ENCODE assay signal across 18 mouse cellular contexts in genomic region chr10:81301321-81301720, GRCm38 (mm10). TPM values are rescaled to one million over a fixed set of nuclear protein-coding genes. Genes with fewer than 3 reads are reported as not detected.
DNase-seq lines count a peak whose midpoint lies in the region; ATAC-seq and TF ChIP-seq lines count a peak whose summit lies in the region.
"Had no signal": no experiment of that assay in that cellular context is flagged by ENCODE, and none has a peak within 500 bp of the region (broad histone marks: within the 10 kb centered on the region; RNA-seq: fewer than 3 reads in every experiment).

No protein-coding gene starts in this region.

- H3K79me2 ChIP-seq in heart, adult 2 months (replicated peaks; ENCODE audit: control insufficient read depth, insufficient read depth, low read length): peaks cover 13% of the 10 kb centered on the region

- no peaks in the 10 kb centered on the region for H3K27me3 ChIP-seq in heart, embryonic 12.5 days (replicated peaks)
- H3K27me3 ChIP-seq in heart, adult 2 months (ENCODE audit: control insufficient read depth, insufficient read depth, low read length): no peaks in the 10 kb centered on the region
- H3K27me3 ChIP-seq in liver, embryonic 13.5 days: no peaks in the 10 kb centered on the region
- H3K27me3 ChIP-seq in liver, postnatal 0 days (ENCODE audit: insufficient read depth, low read length): no peaks in the 10 kb centered on the region
- no peaks in the 10 kb centered on the region for H3K27me3 ChIP-seq in splenic B cell, adult 2 months (ENCODE audit: control insufficient read depth, insufficient read depth, low read length, poor library complexity, severe bottlenecking)
- H3K27me3 ChIP-seq: forebrain, embryonic 15.5 days; megakaryocyte, embryonic 14.5 days; stomach, embryonic 15.5 days had no signal

- intact Hi-C loops in heart, adult 2 months (cut with DNase I): no loop called here

- TF ChIP-seq POLR2A in heart, adult 2 months (IDR thresholded peaks at IDR 0.05; ENCODE audit: insufficient read depth, low read depth, low read length): no peak

- H3K36me3 ChIP-seq in heart, embryonic 12.5 days: peaks cover 11% of the 10 kb centered on the region
- H3K36me3 ChIP-seq in heart, adult 2 months (ENCODE audit: control insufficient read depth, insufficient read depth, low read length): no peaks in the 10 kb centered on the region
- H3K36me3 ChIP-seq in liver, embryonic 13.5 days: peaks cover 14% of the 10 kb centered on the region
- peaks cover 3% of the 10 kb centered on the region for H3K36me3 ChIP-seq in liver, postnatal 0 days (replicated peaks; ENCODE audit: insufficient read depth, low read length)
- no peaks in the 10 kb centered on the region for H3K36me3 ChIP-seq in splenic B cell, adult 2 months (ENCODE audit: control insufficient read depth, insufficient read depth, low read length, poor library complexity, severe bottlenecking)

- ATAC-seq in heart, embryonic 12.5 days (ENCODE audit: insufficient number of reproducible peaks, low FRiP score): no peak
- ATAC-seq in liver, embryonic 13.5 days (ENCODE audit: low read depth): no peak
- no peak for ATAC-seq in liver, postnatal 0 days
- ATAC-seq: forebrain, embryonic 15.5 days; intestine, postnatal 0 days had no signal

- H3K4me2 ChIP-seq in heart, embryonic 12.5 days: no peak overlapping the region
- H3K4me2 ChIP-seq in liver, embryonic 13.5 days: no peak overlapping the region
- no peak overlapping the region for H3K4me2 ChIP-seq in liver, postnatal 0 days (ENCODE audit: low read depth, low read length)
- H3K4me2 ChIP-seq: forebrain, embryonic 15.5 days; hindbrain, embryonic 14.5 days; stomach, embryonic 15.5 days had no signal

- H3K4me1 ChIP-seq in heart, embryonic 12.5 days (replicated peaks): peaks cover 77% of the 10 kb centered on the region
- peaks cover 55% of the 10 kb centered on the region for H3K4me1 ChIP-seq in heart, adult 2 months (ENCODE audit: control insufficient read depth, insufficient read depth, low read length)
- H3K4me1 ChIP-seq in liver, embryonic 13.5 days (replicated peaks): peaks cover 90% of the 10 kb centered on the region
- H3K4me1 ChIP-seq in liver, postnatal 0 days (ENCODE audit: insufficient read depth): peaks cover 80% of the 10 kb centered on the region

- TF ChIP-seq EP300 in heart, adult 2 months (IDR thresholded peaks at IDR 0.05; ENCODE audit: insufficient read depth, low read depth, low read length): no peak
- no peak for TF ChIP-seq EP300 in liver, postnatal 0 days (IDR thresholded peaks at IDR 0.05; ENCODE audit: low read depth)

- TF ChIP-seq CTCF in heart, adult 2 months (IDR thresholded peaks at IDR 0.05): no peak
- no peak for TF ChIP-seq CTCF in liver, postnatal 0 days (IDR thresholded peaks at IDR 0.05; ENCODE audit: low read depth)

- H3K4me3 ChIP-seq in heart, embryonic 12.5 days: no peak overlapping the region
- H3K4me3 ChIP-seq in heart, adult 2 months: no peak overlapping the region
- H3K4me3 ChIP-seq in liver, embryonic 13.5 days (replicated peaks): no peak overlapping the region
- H3K4me3 ChIP-seq in liver, postnatal 0 days (ENCODE audit: low read depth, low read length): no peak overlapping the region
- H3K4me3 ChIP-seq: forebrain, embryonic 15.5 days; stomach, embryonic 15.5 days had no signal

- no peak for DNase-seq in heart, adult 2 months
- no peak for DNase-seq in liver, embryonic 13.5 days
- no peak for DNase-seq in liver, postnatal 0 days
- peak; percentile 78 for DNase-seq in cerebellum, adult 8-10 months
- DNase-seq in splenic B cell, adult 2 months (ENCODE audit: low read depth, low spot score): peak; percentile 61
- DNase-seq in urinary bladder, adult 18-20 months (ENCODE audit: low spot score in 2 of 2): no peak
- DNase-seq: adrenal gland, postnatal 36 days; heart, postnatal 14 days; kidney, postnatal 14 days; lung, postnatal 14 days; spleen, adult 18-20 months; thymus, adult 2 months had no signal

- 81% methylated on average over 9 of the region's 9 CpGs for WGBS in heart, embryonic 12.5 days
- 71% methylated on average over 9 of the region's 9 CpGs for WGBS in heart, adult 2 months
- 64% methylated on average over 9 of the region's 9 CpGs for WGBS in liver, embryonic 13.5 days (ENCODE audit: insufficient replicate concordance)
- WGBS in liver, postnatal 0 days (ENCODE audit: insufficient replicate concordance): 60% methylated on average over 9 of the region's 9 CpGs

- H3K9ac ChIP-seq in heart, embryonic 12.5 days: peak overlapping the region; percentile 37; the same call in 1 of the 2 replicates
- no peak overlapping the region for H3K9ac ChIP-seq in heart, adult 2 months (ENCODE audit: low read depth, low read length)
- no peak overlapping the region for H3K9ac ChIP-seq in liver, embryonic 13.5 days
- no peak overlapping the region for H3K9ac ChIP-seq in liver, postnatal 0 days (replicated peaks)
- H3K9ac ChIP-seq: forebrain, embryonic 15.5 days; hindbrain, embryonic 14.5 days had no signal

- no peaks in the 10 kb centered on the region for H3K9me3 ChIP-seq in heart, embryonic 12.5 days (replicated peaks)
- H3K9me3 ChIP-seq in liver, embryonic 13.5 days (replicated peaks): no peaks in the 10 kb centered on the region
- H3K9me3 ChIP-seq in liver, postnatal 0 days (ENCODE audit: low read length): no peaks in the 10 kb centered on the region
- H3K9me3 ChIP-seq: forebrain, embryonic 15.5 days; megakaryocyte, embryonic 14.5 days; stomach, embryonic 15.5 days had no signal

- no peak overlapping the region for H3K27ac ChIP-seq in heart, embryonic 12.5 days (ENCODE audit: poor library complexity, severe bottlenecking)
- H3K27ac ChIP-seq in heart, adult 2 months: no peak overlapping the region
- 0 out of 2 replicates have a peak overlapping the region, but pooled peaks have one; percentile 37 for H3K27ac ChIP-seq in liver, embryonic 13.5 days
- no peak overlapping the region for H3K27ac ChIP-seq in liver, postnatal 0 days (ENCODE audit: low read depth)
- H3K27ac ChIP-seq: hindbrain, embryonic 14.5 days; stomach, embryonic 15.5 days had no signal

RNA-seq across cellular contexts. Expression of gene Pip5k1c, which starts 8.6 kb away (rescaled TPM):
- 41.1 and 43.4 TPM in 2 replicates for polyA plus RNA-seq in heart, embryonic 12.5 days (2016; fragmentation: Nextera tagmentation; extraction: Ambion mirVana)
- total RNA-seq in heart, adult 2 months (2021): 10 to 100 TPM; 27.0 to 28.0 TPM
- 37.5 and 44.2 TPM in 2 replicates for polyA plus RNA-seq in heart, adult 2 months (2012; rRNA removed)
- polyA plus RNA-seq in liver, embryonic 13.5 days (2015; fragmentation: Nextera tagmentation; extraction: Ambion mirVana): 13.2 and 16.7 TPM in 2 replicates
- 8.8 and 9.7 TPM in 2 replicates for polyA plus RNA-seq in liver, postnatal 0 days (2015; fragmentation: Nextera tagmentation; extraction: Ambion mirVana)

RNA-seq across cellular contexts. Expression of gene Tjp3, which starts 9.9 kb away (rescaled TPM):
- polyA plus RNA-seq in heart, embryonic 12.5 days (2016; fragmentation: Nextera tagmentation; extraction: Ambion mirVana): 1.7 and 2.3 TPM in 2 replicates
- not detected for total RNA-seq in heart, adult 2 months (2021)
- 0.12 and 0.78 TPM in 2 replicates for polyA plus RNA-seq in heart, adult 2 months (2012; rRNA removed)
- polyA plus RNA-seq in liver, embryonic 13.5 days (2015; fragmentation: Nextera tagmentation; extraction: Ambion mirVana): 0.35 and 0.43 TPM in 2 replicates
- 1.7 and 1.8 TPM in 2 replicates for polyA plus RNA-seq in liver, postnatal 0 days (2015; fragmentation: Nextera tagmentation; extraction: Ambion mirVana)

RNA-seq across cellular contexts. Expression of gene Cactin, which starts 19.6 kb away (rescaled TPM):
- 37.3 and 40.3 TPM in 2 replicates for polyA plus RNA-seq in heart, embryonic 12.5 days (2016; fragmentation: Nextera tagmentation; extraction: Ambion mirVana)
- total RNA-seq in heart, adult 2 months (2021): 10 to 100 TPM; 16.1 to 18.0 TPM
- polyA plus RNA-seq in heart, adult 2 months (2012; rRNA removed): 15.4 and 18.0 TPM in 2 replicates
- polyA plus RNA-seq in liver, embryonic 13.5 days (2015; fragmentation: Nextera tagmentation; extraction: Ambion mirVana): 29.5 and 33.0 TPM in 2 replicates
- polyA plus RNA-seq in liver, postnatal 0 days (2015; fragmentation: Nextera tagmentation; extraction: Ambion mirVana): 12.4 and 12.9 TPM in 2 replicates

RNA-seq across cellular contexts. Expression of gene Tbxa2r, which starts 27.2 kb away (rescaled TPM):
- polyA plus RNA-seq in heart, embryonic 12.5 days (2016; fragmentation: Nextera tagmentation; extraction: Ambion mirVana): 13.4 TPM in 2 replicates
- 1 to 10 TPM; 3.8 to 4.1 TPM for total RNA-seq in heart, adult 2 months (2021)
- 7.1 and 8.7 TPM in 2 replicates for polyA plus RNA-seq in heart, adult 2 months (2012; rRNA removed)
- 5.2 and 5.3 TPM in 2 replicates for polyA plus RNA-seq in liver, embryonic 13.5 days (2015; fragmentation: Nextera tagmentation; extraction: Ambion mirVana)
- 5.2 and 5.4 TPM in 2 replicates for polyA plus RNA-seq in liver, postnatal 0 days (2015; fragmentation: Nextera tagmentation; extraction: Ambion mirVana)

RNA-seq across cellular contexts. Expression of gene Apba3, which starts 34.6 kb away (rescaled TPM):
- 43.3 and 46.1 TPM in 2 replicates for polyA plus RNA-seq in heart, embryonic 12.5 days (2016; fragmentation: Nextera tagmentation; extraction: Ambion mirVana)
- total RNA-seq in heart, adult 2 months (2021): 100 to 1,000 TPM; 111 to 123 TPM
- polyA plus RNA-seq in heart, adult 2 months (2012; rRNA removed): 151 TPM in 2 replicates
- polyA plus RNA-seq in liver, embryonic 13.5 days (2015; fragmentation: Nextera tagmentation; extraction: Ambion mirVana): 24.5 and 26.7 TPM in 2 replicates
- 21.1 and 23.2 TPM in 2 replicates for polyA plus RNA-seq in liver, postnatal 0 days (2015; fragmentation: Nextera tagmentation; extraction: Ambion mirVana)

Comparison
In these comparisons a context has a peak if more than half of its experiments do, and no peak if none do; other contexts are left out.
1. DNase-seq: peak in cerebellum, adult 8-10 months (single experiment) and splenic B cell, adult 2 months (single experiment); none in heart, adult 2 months (0 of 2), liver, embryonic 13.5 days (single experiment), liver, postnatal 0 days (single experiment) and urinary bladder, adult 18-20 months (0 of 2).